Mouse (Mus musculus) forebrain, postnatal 0 days (tissue): ENCODE measurements around the gene Exosc5. TPM values are rescaled to one million over a fixed set of nuclear protein-coding genes. Genes with fewer than 3 reads are reported as not detected.

Experiments
- ATAC-seq: fragments of 200-750 bp; cut with Nextera tagmentation; 2 replicates; pipeline ENCODE4 v1.8.0; 2017; ENCODE audit warnings: mild to moderate bottlenecking, moderate library complexity
- DNase-seq: peaks from one replicate; pipeline ENCODE4 v3.0.0-alpha.2; 2015
- H3K27ac ChIP-seq: fragments of 300-500 bp; sonication (generic); 2 replicates; pipeline ENCODE4 v1.5.1; 2014; ENCODE audit warnings: low read depth, mild to moderate bottlenecking, antibody characterized with exemption, low read length, moderate library complexity, mixed read lengths
- H3K27me3 ChIP-seq: fragments of 300-500 bp; sonication (generic); 2 replicates; pipeline ENCODE4 v1.6.1; 2014; ENCODE audit warnings: mild to moderate bottlenecking, low read length, mixed read lengths; ENCODE audit not compliant: insufficient read depth
- H3K36me3 ChIP-seq: fragments of 300-500 bp; sonication (generic); 2 replicates; pipeline ENCODE4 v1.6.1; 2014; ENCODE audit warnings: mild to moderate bottlenecking, moderate library complexity; ENCODE audit not compliant: insufficient read depth
- H3K4me1 ChIP-seq: fragments of 300-500 bp; sonication (generic); 2 replicates; pipeline ENCODE4 v1.6.1; 2014; ENCODE audit warnings: antibody characterized with exemption; ENCODE audit not compliant: insufficient read depth
- H3K4me2 ChIP-seq: fragments of 300-500 bp; sonication (generic); 2 replicates; pipeline ENCODE4 v1.6.1; 2014; ENCODE audit warnings: low read depth, mild to moderate bottlenecking, moderate library complexity
- H3K4me3 ChIP-seq: fragments of 300-500 bp; sonication (generic); 2 replicates; pipeline ENCODE4 v1.5.1; 2014; ENCODE audit warnings: low read depth, low read length, mixed read lengths
- H3K9ac ChIP-seq: fragments of 300-500 bp; sonication (generic); 2 replicates; pipeline ENCODE4 v1.6.1; 2014; ENCODE audit warnings: mild to moderate bottlenecking
- H3K9me3 ChIP-seq: fragments of 300-500 bp; sonication (generic); 2 replicates; pipeline ENCODE4 v1.6.1; 2016; ENCODE audit warnings: low read length
- CTCF ChIP-seq: sonication (generic); IDR thresholded peaks from 2 replicates; pipeline ENCODE4 v1.5.1; 2016; ENCODE audit warnings: antibody characterized with exemption, control low read depth, low read depth
- WGBS: fragments of 180-500 bp; shearing (Covaris S2); extraction: QIAGEN DNeasy Blood & Tissue Kit; methylation state at CpG from one replicate; pipeline ENCODE4 v1.1.7; 2014; 5-methylcytosine and 5-hydroxymethylcytosine counted together
- polyA plus RNA-seq: library from polyadenylated mRNA; unstranded; fragments of >200 nt; fragmentation: Nextera tagmentation; extraction: Ambion mirVana; gene quantifications from 2 replicates; pipeline ENCODE4 v1.2.1, GENCODE M21; 2015
- total RNA-seq: library from RNA; depleted of rRNA; stranded (reverse); fragments of >200 nt; gene quantifications from 2 replicates; pipeline ENCODE4 v1.2.3, GENCODE M21; 2014

Gene Exosc5
- total and polyA plus RNA-seq, 2 experiments from 2014 or later: 22.9 to 35.2 TPM

DNA sequence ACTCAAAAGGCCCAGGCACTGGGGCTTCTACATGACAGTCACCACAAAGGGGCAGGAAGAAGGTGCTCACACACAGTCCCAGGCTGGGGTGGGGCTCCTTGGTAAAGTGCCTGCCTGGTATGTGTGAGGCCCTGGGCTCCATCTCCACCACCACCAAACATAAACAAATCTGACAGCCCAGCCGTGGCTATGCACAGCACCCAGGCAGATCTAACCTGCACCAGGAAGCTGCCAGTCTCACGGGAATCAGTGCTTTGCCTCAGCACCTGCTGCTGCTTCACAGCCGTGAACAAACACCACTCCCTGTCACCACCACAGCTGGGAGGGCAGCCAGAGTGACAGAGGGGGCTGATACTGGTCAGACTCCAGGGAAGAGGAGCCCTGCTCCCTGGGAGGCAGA lies 22.6 kb upstream of the Exosc5 start:
- Histone ChIP-seq H3K36me3 (peaks cover 66% of the 10 kb centered on the region), H3K27ac (no peak overlapping the region), H3K4me1 (no peaks in the 10 kb centered on the region), H3K9me3 (no peaks in the 10 kb centered on the region), H3K27me3 (no peaks in the 10 kb centered on the region), H3K4me3 (no peak overlapping the region), H3K4me2 (no peak overlapping the region), H3K9ac (no peak overlapping the region)
- TF ChIP-seq CTCF: no peak
- WGBS: 83% methylated on average over 3 of the region's 3 CpGs
- ATAC-seq (no peak), DNase-seq (no peak)

DNA sequence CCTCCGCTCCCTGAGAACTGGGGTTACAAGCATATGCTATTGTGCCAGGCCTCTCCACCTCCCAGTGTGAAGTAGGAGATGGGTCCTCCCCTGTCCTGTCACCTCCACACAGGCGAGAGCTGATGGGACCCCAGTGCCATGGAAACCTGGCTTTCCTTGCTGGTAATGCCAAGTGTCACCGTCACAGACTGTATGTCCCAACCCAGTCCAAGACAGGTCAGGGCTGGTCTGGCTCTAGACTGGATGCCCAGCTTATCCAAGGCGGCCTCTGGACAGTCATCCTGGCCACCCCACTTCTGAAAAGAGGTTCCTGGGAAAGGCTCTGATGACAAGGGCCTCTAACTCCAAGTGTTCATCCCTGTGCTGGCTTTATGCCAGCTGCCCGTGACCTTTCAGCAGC lies 21.9 kb upstream of the Exosc5 start:
- DNase-seq (no peak), ATAC-seq (no peak)
- Histone ChIP-seq H3K27ac (no peak overlapping the region), H3K4me1 (no peaks in the 10 kb centered on the region), H3K4me2 (no peak overlapping the region), H3K9ac (no peak overlapping the region), H3K27me3 (no peaks in the 10 kb centered on the region), H3K9me3 (no peaks in the 10 kb centered on the region), H3K36me3 (peaks cover 65% of the 10 kb centered on the region), H3K4me3 (no peak overlapping the region)
- no peak for TF ChIP-seq CTCF
- 84% methylated on average over 5 of the region's 5 CpGs for WGBS

DNA sequence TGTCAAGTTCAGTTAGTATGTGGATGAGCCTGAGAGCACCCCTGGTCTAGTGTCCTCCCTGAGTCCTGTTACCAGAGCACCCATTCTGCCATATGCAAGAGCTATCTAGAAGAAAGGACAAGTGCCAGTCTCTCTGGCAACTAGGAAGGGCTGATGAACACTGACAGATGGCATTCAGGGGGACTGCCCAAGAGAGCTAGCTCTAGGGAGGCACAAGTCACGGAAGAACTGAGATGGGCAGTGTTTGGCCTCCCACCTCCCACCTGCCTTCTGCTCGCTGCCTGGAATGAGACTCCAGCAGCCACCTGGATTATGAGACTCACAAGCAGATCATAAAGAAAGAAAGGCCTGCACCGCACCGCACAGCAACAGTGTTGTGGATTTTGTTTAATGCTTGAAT lies 19.2 kb upstream of the Exosc5 start:
- H3K36me3 ChIP-seq: peaks cover 39% of the 10 kb centered on the region
- WGBS: 73% methylated on average over 4 of the region's 4 CpGs
- no peak for TF ChIP-seq CTCF

DNA sequence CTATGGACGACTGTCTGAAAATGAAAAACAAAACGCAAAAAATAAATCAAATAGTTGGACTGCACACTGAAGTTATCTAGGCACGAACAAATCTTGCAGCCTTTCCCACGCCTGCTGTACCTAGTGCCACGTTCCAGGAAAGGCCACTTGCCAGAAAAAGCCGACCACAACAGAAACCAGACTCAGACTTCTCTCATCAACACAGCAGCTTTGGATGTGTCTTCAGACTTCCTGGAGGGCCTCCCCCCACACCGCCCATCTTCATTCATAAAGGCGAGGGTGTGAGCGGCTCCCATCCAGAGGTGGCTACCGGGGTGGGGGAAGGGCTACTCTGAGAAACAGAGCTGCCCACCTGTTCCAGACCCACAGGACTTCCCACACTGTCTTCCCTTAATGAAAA lies 14.8 kb upstream of the Exosc5 start:
- no peak overlapping the region for H3K4me3 ChIP-seq
- no peak overlapping the region for H3K9ac ChIP-seq
- 76% methylated on average over 10 of the region's 10 CpGs for WGBS
- no peak for ATAC-seq
- DNase-seq: no peak
- H3K4me1 ChIP-seq: no peaks in the 10 kb centered on the region
- H3K27ac ChIP-seq: no peak overlapping the region
- no peaks in the 10 kb centered on the region for H3K9me3 ChIP-seq
- no peak overlapping the region for H3K4me2 ChIP-seq
- H3K27me3 ChIP-seq: no peaks in the 10 kb centered on the region
- peaks cover 11% of the 10 kb centered on the region for H3K36me3 ChIP-seq
- no peak for TF ChIP-seq CTCF

More for the DNA sequence above, 19.2 kb upstream of the Exosc5 start:
- no peak overlapping the region for H3K9ac ChIP-seq
- H3K27ac ChIP-seq: no peak overlapping the region
- H3K9me3 ChIP-seq: no peaks in the 10 kb centered on the region
- H3K27me3 ChIP-seq: no peaks in the 10 kb centered on the region
- DNase-seq (no peak), ATAC-seq (no peak)
- no peak overlapping the region for H3K4me3 ChIP-seq
- no peak overlapping the region for H3K4me2 ChIP-seq
- H3K4me1 ChIP-seq: no peaks in the 10 kb centered on the region

DNA sequence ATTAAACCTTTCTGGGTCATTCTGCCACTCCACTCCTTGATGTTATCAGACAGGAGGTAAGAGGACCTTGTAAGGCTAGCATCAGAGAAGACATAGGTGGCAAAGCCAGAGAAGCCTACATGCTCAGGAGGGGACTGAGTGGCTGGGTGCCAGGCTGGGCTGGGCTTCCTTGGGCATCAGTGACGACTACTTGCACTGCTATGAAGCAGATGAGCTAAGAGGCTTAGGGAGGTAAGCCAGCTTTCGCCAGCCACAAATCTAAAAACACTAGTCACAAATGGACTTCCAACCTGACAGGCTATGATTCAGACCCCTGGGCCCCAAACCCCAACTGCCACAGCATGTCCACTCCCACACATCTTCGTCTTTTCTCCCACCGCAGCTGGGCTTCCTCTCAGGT lies 14.3 kb upstream of the Exosc5 start:
- 67% methylated on average over 4 of the region's 4 CpGs for WGBS
- ATAC-seq (no peak), DNase-seq (no peak)

DNA sequence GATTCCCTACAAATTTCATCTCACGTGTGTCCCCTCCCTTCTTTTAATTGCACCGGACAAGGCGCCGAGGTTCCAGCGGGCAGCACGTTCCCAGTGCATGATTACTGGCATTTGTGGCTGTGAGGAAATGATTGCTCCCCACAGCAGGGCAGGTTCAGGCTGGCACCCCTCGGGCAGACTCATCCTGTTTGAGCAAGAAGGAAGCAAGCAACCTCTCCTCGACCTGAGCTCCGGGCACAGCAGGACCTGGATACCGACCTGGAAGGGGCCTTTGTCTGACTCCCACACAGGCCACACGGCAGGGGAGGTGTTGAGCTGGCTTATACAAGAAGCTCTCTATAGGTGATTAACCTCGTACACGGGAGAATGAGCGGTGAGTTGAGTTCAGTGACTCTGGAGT lies 13.9 kb upstream of the Exosc5 start:
- Histone ChIP-seq H3K4me3 (no peak overlapping the region), H3K36me3 (peaks cover 9% of the 10 kb centered on the region), H3K9ac (no peak overlapping the region), H3K4me2 (no peak overlapping the region), H3K9me3 (no peaks in the 10 kb centered on the region), H3K27me3 (no peaks in the 10 kb centered on the region), H3K4me1 (no peaks in the 10 kb centered on the region), H3K27ac (no peak overlapping the region)
- DNase-seq (no peak), ATAC-seq (no peak)
- TF ChIP-seq CTCF: no peak
- 34% methylated on average over 14 of the region's 14 CpGs for WGBS

More for the DNA sequence above, 14.3 kb upstream of the Exosc5 start:
- Histone ChIP-seq H3K27me3 (no peaks in the 10 kb centered on the region), H3K4me2 (no peak overlapping the region), H3K9me3 (no peaks in the 10 kb centered on the region), H3K4me1 (no peaks in the 10 kb centered on the region), H3K27ac (no peak overlapping the region), H3K4me3 (no peak overlapping the region), H3K36me3 (peaks cover 9% of the 10 kb centered on the region), H3K9ac (no peak overlapping the region)
- no peak for TF ChIP-seq CTCF

DNA sequence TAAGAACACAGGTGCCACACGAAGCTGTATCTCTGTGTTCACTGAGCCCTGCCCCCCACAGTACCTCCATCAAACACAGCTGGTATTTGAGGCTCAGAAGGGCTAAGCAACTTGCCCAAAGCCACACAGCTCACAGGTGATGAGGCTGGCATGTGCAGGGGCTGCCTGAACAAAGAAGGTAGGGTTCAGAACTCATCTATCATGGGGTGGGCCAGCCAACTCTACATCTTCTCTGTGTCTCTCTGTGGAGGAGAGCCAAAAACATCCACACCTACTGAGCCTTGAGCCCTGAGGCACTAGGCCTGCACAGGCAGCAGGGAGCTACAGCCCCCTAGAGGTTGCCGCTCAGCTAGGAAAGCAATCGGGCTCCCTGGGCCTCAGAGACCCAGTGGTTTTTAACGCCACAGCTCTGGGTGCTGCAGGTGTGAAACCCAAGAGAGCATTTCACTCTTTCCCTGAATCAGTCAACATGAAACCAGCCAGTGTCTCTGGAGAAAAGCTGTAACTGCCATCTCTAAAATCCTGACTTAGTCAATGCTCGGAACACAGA lies 11.3 kb upstream of the Exosc5 start:
- ATAC-seq (no peak), DNase-seq (no peak)
- Histone ChIP-seq H3K4me3 (no peak overlapping the region), H3K36me3 (no peaks in the 10 kb centered on the region), H3K4me1 (no peaks in the 10 kb centered on the region), H3K27me3 (no peaks in the 10 kb centered on the region), H3K9me3 (no peaks in the 10 kb centered on the region), H3K27ac (no peak overlapping the region), H3K4me2 (no peak overlapping the region), H3K9ac (no peak overlapping the region)
- WGBS: 60% methylated on average over 5 of the region's 5 CpGs
- TF ChIP-seq CTCF: no peak; the same call in 1 of the 2 replicates

DNA sequence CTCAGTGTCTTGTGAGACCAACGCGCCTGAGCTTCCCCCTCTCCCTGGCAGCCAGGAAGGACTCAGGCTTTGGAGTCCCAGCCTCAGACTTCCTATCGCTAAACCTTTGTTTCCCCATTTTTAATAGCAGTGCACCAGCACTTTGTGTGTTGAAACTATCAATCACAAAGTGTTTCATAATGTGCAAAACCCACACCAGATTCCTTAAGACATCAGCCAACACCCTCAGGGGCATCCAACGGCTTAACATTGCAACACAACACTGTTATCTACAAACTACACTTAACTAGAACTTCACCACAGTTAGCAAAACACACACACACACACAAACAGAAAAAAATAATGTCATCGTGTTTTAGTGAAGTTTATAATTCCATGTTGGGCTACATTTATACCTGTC lies 9.1 kb upstream of the Exosc5 start:
- H3K9me3 ChIP-seq: no peaks in the 10 kb centered on the region
- TF ChIP-seq CTCF: no peak
- no peaks in the 10 kb centered on the region for H3K27me3 ChIP-seq
- no peaks in the 10 kb centered on the region for H3K4me1 ChIP-seq
- no peak for DNase-seq
- H3K9ac ChIP-seq: no peak overlapping the region
- no peak overlapping the region for H3K4me2 ChIP-seq
- no peak overlapping the region for H3K4me3 ChIP-seq
- H3K36me3 ChIP-seq: peaks cover 3% of the 10 kb centered on the region; the same call in 1 of the 2 replicates
- ATAC-seq: no peak
- no peak overlapping the region for H3K27ac ChIP-seq
- WGBS: 88% methylated on average over 5 of the region's 5 CpGs
